Mouse (Mus musculus): ENCODE results near the gene Ankrd44. TPM values are rescaled to one million over a fixed set of nuclear protein-coding genes. Genes with fewer than 3 reads are reported as not detected.

Ankrd44 gene
- total RNA-seq, 1 experiment from 2014 or later: 20.5 TPM

DNA sequence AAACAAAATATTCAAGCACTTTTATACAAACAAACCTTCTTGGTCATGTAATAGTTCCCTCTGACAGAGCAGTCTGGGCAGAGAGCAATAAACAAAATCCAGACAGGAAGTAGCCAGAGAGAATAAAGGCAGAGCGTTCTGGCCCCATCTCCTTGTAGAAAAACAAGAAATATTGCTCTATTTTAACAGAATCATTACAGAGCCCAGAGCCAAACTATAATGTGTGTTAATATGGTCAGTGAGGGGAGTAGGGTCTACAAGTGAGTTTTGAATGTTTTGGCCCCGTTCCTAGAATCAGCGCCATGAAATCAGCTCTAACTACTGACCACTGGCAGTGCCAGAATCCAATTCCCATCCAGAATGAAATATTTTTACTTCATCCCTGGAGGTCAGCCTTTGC is 38.3 kb downstream of the Ankrd44 start:
- DNase-seq: no peak

GRCm38 (mm10) chr1:54882856-54883467 is 43.2 kb downstream of the Ankrd44 start:
- no peak for DNase-seq

GRCm38 (mm10) chr1:54881523-54881922 is 44.7 kb downstream of the Ankrd44 start:
- no peak for DNase-seq

- DNase-seq: no peak
These were observed 48.6 kb downstream of the Ankrd44 start for GRCm38 (mm10) chr1:54877423-54878073.

GRCm38 (mm10) chr1:54877014-54877413 is 49.2 kb downstream of the Ankrd44 start:
- DNase-seq: no peak

- no peak for DNase-seq
These were observed 52.1 kb downstream of the Ankrd44 start for GRCm38 (mm10) chr1:54874094-54874493.

DNA sequence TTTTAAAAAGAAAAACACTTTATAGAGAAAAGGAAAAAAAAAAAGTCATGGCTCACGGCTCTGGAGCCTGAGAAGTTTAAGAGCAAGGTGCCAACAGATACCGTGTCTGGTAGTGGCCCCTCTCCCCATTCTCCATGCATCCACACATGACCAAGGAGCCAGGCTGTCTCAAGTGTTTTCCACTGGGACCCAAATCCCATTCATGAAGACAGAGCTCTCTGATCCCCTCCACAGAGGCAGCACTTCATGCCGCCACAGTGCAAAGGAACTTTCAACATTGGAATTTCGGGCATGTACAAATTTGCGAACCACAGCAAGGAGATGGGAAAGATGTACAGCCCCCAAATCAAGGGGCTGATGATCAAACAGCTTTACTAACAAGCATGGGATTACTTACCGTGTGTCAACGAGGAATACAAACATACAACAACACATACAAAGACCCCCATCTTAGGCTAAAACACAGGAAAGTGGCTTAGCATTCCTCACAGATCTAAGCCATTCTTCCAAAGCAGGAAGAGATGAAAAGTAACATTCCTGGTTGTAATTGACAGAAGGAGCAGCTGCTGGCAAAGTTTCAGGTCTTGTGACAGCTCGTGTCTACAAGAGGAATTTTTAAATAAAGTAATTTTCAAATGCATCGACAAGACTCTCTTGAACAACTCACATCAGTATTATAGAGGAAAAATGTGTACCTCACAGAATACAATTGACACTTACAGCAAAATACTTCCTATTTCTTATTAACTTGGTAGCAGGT is 53.1 kb downstream of the Ankrd44 start:
- no peak for DNase-seq

DNA sequence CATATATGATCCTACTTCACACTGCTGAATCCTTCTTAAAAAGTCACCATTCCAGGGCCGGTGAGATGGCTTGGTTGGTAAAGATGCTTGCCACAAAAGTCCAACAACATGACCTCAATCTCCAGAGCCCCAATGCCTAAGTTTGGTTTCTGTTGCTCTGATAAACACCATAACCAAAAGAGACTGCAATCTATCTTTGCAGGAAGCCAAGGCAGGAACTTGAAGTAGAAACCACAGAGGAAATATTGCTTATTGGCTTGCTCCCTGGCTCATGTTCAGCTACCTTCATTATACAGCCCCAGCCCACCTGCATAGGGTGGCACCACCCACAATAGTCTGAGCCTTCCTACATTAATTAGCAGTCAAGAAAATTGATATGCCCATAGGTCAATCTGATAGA is 54.9 kb downstream of the Ankrd44 start:
- no peak for DNase-seq

DNA sequence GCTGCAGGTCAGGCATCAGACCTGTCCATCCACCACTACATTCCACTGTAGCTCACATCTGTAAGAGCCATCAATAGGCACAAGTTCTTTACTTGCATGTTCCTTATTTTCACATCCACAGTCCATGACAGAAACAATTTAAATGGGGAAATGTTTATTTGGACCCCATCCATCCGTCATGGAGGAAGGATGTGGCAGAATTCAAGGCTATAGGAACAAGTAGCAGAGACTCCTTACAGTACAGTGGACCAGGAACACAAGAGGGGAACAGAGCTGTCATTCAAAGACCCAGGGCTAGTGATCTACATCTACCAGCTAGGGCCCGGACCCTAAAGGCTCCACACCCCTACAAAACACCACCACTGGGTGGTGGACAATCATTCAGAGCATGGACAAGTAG is 55.6 kb downstream of the Ankrd44 start:
- DNase-seq: no peak

- no peak for DNase-seq
These were observed 59.0 kb downstream of the Ankrd44 start for GRCm38 (mm10) chr1:54867226-54867625.

DNA sequence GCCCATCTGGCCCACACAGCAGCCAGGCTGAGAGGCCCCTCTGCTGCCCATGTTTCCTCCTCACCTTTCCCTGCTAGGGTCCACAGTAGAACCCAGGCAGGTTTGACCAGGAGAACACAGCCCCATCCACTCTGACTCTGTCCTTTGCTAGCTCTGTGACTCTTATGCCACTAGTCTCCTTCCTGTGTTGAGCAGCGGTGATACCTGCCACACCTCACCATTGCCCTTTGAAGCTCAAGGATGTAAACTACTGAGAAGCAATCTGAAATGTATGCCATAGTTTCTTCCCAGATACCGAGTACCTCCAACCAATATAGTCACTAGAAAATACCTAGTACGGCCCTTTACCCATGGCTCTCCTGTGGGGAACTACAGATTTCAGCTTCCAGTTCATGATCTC is 60.1 kb downstream of the Ankrd44 start:
- no peak for DNase-seq

- DNase-seq: no peak
These were observed 61.1 kb downstream of the Ankrd44 start for GRCm38 (mm10) chr1:54864928-54865652.

DNA sequence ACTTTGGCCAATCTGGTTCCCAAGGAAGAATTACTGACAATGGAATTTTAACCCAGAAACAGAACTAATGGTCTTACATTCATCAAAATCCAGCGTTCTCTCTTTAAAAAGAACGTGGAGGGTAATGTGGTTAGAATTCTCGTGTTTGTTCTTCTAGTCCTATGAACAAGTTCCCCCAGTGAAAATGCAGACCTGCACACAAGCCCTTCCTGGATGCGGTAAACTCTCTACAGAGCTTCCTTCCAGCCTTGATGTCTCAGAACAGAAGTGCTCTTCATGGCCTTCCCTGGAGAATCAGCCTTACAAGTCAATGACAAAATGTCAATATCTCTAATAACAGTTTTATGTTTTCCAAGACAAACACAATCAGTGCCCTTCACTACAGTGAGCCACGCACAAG is 65.8 kb downstream of the Ankrd44 start:
- no peak for DNase-seq

DNA sequence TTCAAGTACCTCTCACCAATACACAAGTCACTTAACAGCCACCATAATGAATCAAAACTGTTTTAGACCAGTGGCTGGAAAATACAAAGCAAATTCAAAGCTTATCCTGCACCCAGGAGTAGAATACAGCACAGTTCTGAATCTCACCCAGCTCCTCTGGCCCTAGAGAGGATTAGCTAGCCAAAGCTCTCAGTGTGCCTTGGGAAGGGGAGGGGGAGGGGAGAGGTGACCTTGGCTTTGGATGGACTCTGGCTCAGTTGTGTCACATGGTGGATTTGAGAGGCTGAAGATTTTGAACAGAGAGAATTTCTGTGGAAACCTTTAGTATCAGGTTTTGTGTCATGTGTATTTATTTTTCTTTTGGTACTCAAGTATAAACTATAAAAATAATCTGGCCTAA is 66.3 kb downstream of the Ankrd44 start:
- peak; percentile 58 for DNase-seq

DNA sequence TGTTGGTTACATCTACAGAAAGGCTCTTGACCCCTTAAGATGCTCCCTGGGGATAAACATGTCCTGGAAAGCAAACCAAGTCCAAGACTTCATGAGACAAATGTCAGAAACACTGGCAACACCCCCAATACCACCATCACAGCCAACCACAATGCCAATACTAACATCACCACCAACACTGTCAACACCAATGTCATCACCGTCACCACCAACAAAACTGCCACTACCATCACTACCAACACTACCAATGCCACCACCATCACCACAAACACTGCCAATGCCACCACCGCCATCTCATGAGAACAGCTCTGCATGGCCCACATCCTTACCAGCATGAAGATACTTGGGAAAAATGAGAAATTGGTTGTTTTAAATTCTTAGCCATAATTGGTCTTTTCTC is 67.3 kb downstream of the Ankrd44 start:
- no peak for DNase-seq

GRCm38 (mm10) chr1:54856502-54856901 is 69.7 kb downstream of the Ankrd44 start:
- no peak for DNase-seq

DNA sequence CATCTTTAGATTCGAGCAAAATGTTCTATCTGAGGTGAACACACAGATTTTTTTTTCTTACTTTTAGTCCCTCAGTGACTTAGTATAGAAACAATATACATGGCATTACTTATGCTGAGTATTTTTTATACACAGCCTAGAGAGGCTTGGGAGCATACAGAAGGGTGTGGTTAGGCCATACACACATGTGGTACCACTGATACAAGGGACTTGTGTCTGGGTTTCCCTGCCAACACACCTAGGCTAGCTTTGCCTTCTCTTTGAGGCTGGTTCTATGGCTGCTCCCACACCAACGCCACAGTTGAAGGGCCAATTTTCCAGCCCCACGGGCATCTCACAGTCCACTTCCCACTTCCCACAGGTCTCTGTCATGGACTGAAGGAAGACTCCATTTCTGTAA is 70.2 kb downstream of the Ankrd44 start:
- DNase-seq: no peak

GRCm38 (mm10) chr1:54854388-54854787 is 71.8 kb downstream of the Ankrd44 start:
- no peak for DNase-seq

DNA sequence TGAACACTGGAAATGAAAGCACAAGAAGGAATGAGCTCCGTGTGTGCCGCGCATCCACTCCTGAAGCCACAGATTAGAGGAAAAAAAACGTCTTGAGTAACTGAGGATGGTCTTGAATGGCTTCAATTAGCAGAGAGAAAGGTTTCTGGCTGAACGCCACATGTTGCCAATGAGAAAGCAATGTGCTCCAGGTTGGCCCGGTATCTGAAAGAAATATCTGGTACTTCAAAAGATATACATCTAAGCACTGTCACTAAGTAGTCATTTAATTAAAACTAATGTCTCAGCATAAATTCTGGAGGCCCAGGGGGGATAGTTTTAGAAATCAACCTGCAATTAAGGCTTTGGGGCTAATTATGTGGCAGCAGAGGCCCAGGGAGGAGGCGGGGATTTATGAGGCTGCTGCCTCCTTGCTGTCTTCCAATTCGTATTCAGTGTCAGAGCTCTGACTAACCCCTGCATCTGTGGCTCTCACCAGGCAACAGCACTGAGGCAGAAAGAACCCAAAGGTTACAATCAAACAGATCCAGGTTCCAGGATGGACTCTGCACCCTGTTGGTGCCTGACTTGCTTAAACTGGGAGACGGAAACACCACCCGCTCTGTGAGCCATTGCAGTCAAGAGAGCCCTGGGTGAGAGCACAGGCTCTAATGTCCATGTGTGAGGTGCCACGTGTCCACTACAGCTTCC is 72.7 kb downstream of the Ankrd44 start:
- DNase-seq: no peak

DNA sequence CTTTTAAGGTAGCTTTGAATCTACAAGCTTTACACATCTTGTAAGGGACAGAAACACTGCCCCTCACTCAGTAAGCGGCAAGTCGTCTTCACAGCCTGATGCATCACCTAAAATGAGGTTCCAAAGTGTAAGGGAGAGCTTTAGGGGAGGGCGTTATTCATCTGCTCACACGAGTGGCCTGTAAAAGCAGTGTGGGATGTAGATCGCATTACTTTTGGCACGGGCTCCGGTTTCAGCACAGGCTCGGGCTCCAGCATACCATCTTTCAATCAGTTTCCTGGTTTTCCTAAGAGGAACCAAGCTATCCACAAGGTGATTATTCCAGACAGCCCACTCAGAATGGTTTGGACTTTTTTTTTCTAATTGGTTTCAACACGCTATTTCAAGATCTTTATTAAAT is 74.6 kb downstream of the Ankrd44 start:
- no peak for DNase-seq

DNA sequence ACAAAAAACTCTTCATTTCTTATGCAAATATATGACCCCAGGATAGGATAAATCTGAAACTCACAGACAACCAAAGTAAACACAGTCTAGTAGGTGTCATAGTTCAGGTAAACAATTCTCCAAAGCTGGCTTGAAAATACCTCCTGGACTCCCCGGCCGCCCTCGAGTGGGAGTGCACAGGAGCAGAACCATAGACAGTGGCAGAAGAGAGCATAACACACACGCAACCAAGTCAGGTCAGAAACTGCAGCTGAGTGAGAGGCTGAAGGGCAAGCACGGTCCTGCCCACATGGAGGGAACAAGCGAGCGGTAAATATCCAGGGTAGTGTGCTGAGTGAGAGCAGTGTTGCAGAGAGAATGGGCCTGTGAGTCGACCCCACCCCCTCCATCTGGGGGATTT is 76.1 kb downstream of the Ankrd44 start:
- DNase-seq: no peak

DNA sequence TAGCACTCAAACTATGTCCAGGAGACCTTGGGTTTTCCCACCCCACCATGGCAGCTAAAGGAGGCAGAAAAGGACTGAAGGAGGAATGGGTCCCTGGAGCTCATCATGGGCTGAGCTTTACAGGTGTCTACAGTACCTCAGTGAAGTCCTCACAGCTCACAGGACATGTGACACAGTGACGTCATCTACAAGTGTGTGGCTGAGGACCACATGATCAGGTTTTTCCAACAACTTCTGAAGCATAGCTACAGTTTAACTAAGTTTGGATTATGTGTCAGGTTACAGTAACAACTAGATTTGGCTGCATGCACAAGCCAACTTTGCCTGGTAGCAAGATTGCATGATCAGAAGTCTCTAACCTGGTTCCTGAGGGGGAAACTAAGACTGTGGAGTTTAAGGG is 78.9 kb downstream of the Ankrd44 start:
- no peak for DNase-seq

Measured in adrenal gland, postnatal 14 days (tissue).